Mouse (Mus musculus) forebrain, embryonic 11.5 days (tissue): ENCODE data around the gene Tlk1. TPM values are rescaled to one million over a fixed set of nuclear protein-coding genes. Genes with fewer than 3 reads are reported as not detected.

Source experiments
- ATAC-seq: fragments of 200-750 bp; cut with Nextera tagmentation; replicated peaks from 2 replicates; pipeline ENCODE4 v1.8.0; 2017; ENCODE audit warnings: moderate TSS enrichment; ENCODE audit not compliant: low FRiP score
- DNase-seq: peaks from one replicate; pipeline ENCODE4 v3.0.0-alpha.2; 2017; ENCODE audit warnings: low spot score
- H3K27ac ChIP-seq: fragments of 300-500 bp; sonication (generic); 2 replicates; pipeline ENCODE4 v1.5.1; 2014; ENCODE audit warnings: low read depth, low read length
- H3K27me3 ChIP-seq: fragments of 300-500 bp; sonication (generic); 2 replicates; pipeline ENCODE4 v1.6.1; 2014; ENCODE audit warnings: mild to moderate bottlenecking, low read length, mixed read lengths; ENCODE audit not compliant: control insufficient read depth, insufficient read depth
- H3K36me3 ChIP-seq: fragments of 300-500 bp; sonication (generic); 2 replicates; pipeline ENCODE4 v1.6.1; 2014; ENCODE audit warnings: mild to moderate bottlenecking, low read length, moderate library complexity, mixed read lengths; ENCODE audit not compliant: control insufficient read depth, insufficient read depth
- H3K4me1 ChIP-seq: fragments of 300-500 bp; sonication (generic); replicated peaks from 2 replicates; pipeline ENCODE4 v1.6.1; 2014; ENCODE audit warnings: low read length, mixed read lengths; ENCODE audit not compliant: control insufficient read depth, insufficient read depth
- H3K4me2 ChIP-seq: fragments of 300-500 bp; sonication (generic); 2 replicates; pipeline ENCODE4 v1.6.1; 2014; ENCODE audit warnings: low read depth, mild to moderate bottlenecking, low read length, moderate library complexity, mixed read lengths; ENCODE audit not compliant: severe bottlenecking
- H3K4me3 ChIP-seq: fragments of 300-500 bp; sonication (generic); 2 replicates; pipeline ENCODE4 v1.5.1; 2014; ENCODE audit warnings: low read depth, low read length
- H3K9ac ChIP-seq: fragments of 300-500 bp; sonication (generic); 2 replicates; pipeline ENCODE4 v1.6.1; 2014; ENCODE audit warnings: low read length
- H3K9me3 ChIP-seq: fragments of 300-500 bp; sonication (generic); 2 replicates; pipeline ENCODE4 v1.6.1; 2016; ENCODE audit warnings: low read length, mixed read lengths; ENCODE audit not compliant: control insufficient read depth
- WGBS: fragments of 180-500 bp; shearing (Covaris S2); extraction: QIAGEN DNeasy Blood & Tissue Kit; methylation state at CpG from one replicate; pipeline ENCODE4 v1.1.7; 2014; 5-methylcytosine and 5-hydroxymethylcytosine counted together
- polyA plus RNA-seq: library from polyadenylated mRNA; unstranded; fragments of >200 nt; fragmentation: Nextera tagmentation; extraction: Ambion mirVana; gene quantifications from 2 replicates; pipeline ENCODE4 v1.2.1, GENCODE M21; 2014

Gene Tlk1
- polyA plus RNA-seq, 1 experiment from 2014 or later = 48.7 TPM

GRCm38 (mm10) chr2:70827780-70828179 lies 2.3 kb upstream of the Tlk1 start:
- H3K36me3 ChIP-seq = no peaks in the 10 kb centered on the region
- DNase-seq (no peak), ATAC-seq (no peak)
- no peaks in the 10 kb centered on the region for H3K9me3 ChIP-seq
- H3K27me3 ChIP-seq = no peaks in the 10 kb centered on the region
- no peaks in the 10 kb centered on the region for H3K4me1 ChIP-seq
- 86% methylated on average over 8 of the region's 8 CpGs for WGBS
- H3K4me2 ChIP-seq = no peak overlapping the region
- no peak overlapping the region for H3K9ac ChIP-seq
- H3K27ac ChIP-seq = no peak overlapping the region
- H3K4me3 ChIP-seq = no peak overlapping the region

DNA sequence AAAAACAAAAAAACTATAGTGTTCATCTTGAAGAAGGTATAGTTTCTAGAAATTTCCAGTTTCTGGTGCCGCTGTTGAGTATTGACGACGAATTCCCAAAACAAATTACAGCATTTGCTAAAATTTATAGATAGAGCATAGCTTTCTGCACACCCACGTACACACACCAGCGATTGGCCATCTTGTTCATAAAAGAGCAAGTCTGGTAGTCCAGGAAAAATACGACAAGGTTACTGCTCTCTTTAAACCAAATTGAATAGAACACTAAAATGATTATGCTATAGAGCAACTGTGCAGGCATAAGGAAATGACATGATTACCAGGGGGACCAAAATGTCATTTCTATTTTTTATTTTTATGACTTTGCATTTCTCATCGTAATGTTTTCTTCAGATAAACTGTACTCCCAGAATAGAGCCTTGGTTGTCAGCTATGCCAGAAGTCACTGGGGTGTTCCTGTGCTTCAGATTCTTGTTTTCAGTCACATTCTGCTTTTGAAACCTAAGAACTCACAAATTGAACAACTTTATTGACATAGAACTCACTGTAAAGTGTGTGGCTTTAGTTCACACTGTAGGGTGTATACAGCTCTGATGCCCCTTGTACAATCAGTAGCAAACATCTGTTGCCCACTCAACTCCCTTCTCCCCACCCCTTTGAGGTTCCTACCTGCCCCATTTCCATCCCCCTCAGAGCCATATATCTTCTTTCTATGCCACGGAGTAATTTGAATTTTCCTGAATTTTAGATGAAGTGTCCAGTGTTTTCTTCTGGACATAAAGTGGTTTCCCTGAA lies 1.1 kb upstream of the Tlk1 start:
- H3K9ac ChIP-seq = no peak overlapping the region
- H3K9me3 ChIP-seq = no peaks in the 10 kb centered on the region
- 0 out of 2 replicates have a peak, but pooled peaks cover 2% of the 10 kb centered on the region for H3K4me1 ChIP-seq
- ATAC-seq = no peak
- no peak overlapping the region; the same call in 1 of the 2 replicates for H3K4me3 ChIP-seq
- no peaks in the 10 kb centered on the region for H3K27me3 ChIP-seq
- 80% methylated on average over 8 of the region's 8 CpGs for WGBS
- H3K4me2 ChIP-seq = no peak overlapping the region
- H3K27ac ChIP-seq = no peak overlapping the region
- no peaks in the 10 kb centered on the region for H3K36me3 ChIP-seq
- DNase-seq = no peak

DNA sequence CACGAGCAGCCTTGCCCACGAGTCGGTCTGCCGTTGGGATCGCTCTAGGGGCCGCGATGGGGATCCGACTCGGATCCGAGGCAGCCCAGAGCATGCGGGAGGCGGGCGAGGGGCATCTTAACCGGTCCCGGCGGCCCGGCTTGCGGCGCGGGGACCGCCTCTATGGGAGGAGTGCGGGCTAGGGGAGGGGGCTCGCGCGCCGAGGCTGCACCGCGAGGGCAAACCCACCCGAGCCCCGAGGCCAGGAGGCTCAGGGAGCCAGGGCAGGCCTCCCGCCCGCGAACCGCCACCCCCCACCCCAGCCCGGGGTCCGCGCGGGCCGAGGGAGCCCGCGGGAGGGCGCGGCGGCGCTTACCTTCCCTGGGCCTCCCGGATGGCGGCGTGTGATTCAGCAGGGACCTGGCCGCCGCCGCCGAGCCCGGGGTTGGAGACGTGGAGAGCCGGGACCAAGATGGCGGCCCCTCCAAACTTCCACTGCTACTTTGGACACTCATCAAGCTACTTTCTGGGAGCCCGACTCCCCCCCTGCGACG lies 624 bp downstream of the Tlk1 start:
- DNase-seq (peak; percentile 90), ATAC-seq (peak; percentile 81)
- under 1% methylated on average over 59 of the region's 59 CpGs for WGBS
- peak overlapping the region; percentile 100 for H3K27ac ChIP-seq
- H3K4me3 ChIP-seq = peak overlapping the region; percentile 94
- H3K9ac ChIP-seq = peak overlapping the region; percentile 98
- H3K36me3 ChIP-seq = no peaks in the 10 kb centered on the region
- no peaks in the 10 kb centered on the region for H3K9me3 ChIP-seq
- 0 out of 2 replicates have a peak, but pooled peaks cover 2% of the 10 kb centered on the region for H3K4me1 ChIP-seq
- no peaks in the 10 kb centered on the region for H3K27me3 ChIP-seq
- H3K4me2 ChIP-seq = peak overlapping the region; percentile 60

DNA sequence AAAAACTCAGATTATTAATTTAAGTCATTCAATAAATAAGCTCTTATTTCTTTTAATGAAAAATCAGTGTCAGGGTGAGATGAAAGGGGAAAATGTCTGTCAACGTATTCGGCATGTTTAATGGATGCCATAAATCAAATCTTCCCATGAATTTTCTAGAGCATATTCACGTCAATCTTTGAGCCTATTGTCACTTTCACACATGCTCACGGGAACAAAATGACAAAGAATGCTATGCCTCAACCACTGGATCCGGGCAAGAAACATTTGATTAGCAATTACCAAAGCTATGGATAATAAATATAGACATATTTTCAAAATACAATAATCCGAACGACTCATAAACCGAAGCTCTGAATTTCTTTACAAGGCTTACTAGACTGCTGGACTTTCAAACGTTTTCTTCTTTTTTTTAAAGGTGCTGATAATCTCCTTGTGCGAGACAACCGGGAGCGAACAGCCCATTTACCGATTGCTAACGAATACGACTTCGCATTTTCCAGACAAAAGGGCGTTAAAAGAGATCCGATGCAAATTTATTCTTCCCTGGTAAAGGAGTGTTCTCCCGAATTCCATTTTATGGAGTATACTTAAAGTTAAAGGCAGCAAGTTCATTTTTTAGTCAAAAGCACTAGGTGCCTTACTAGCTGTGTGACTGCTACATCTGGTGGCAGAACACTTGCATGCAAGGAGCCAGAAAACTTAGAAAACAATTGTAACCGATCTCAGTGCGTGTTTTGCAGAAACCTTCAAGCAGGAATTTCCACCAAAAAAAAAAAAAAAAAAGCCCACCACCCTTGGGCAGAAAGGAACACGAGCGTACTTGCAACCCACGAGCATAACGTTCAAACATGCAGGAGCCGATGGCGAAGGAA lies 1.4 kb downstream of the Tlk1 start:
- Histone ChIP-seq H3K27me3 (no peaks in the 10 kb centered on the region), H3K27ac (peak overlapping the region; percentile 100), H3K4me3 (peak overlapping the region; percentile 94), H3K9me3 (no peaks in the 10 kb centered on the region), H3K4me1 (0 out of 2 replicates have a peak, but pooled peaks cover 2% of the 10 kb centered on the region), H3K4me2 (peak overlapping the region; percentile 60), H3K9ac (peak overlapping the region; percentile 98), H3K36me3 (no peaks in the 10 kb centered on the region)
- DNase-seq (no peak), ATAC-seq (no peak)
- WGBS = 2% methylated on average over 27 of the region's 27 CpGs

- H3K9me3 ChIP-seq = no peaks in the 10 kb centered on the region
- peak overlapping the region; percentile 42; the same call in 1 of the 2 replicates for H3K4me2 ChIP-seq
- ATAC-seq = no peak
- WGBS = 58% methylated on average over 5 of the region's 5 CpGs
- no peak for DNase-seq
- peak overlapping the region; percentile 94 for H3K4me3 ChIP-seq
- H3K9ac ChIP-seq = no peak overlapping the region
- no peak overlapping the region for H3K27ac ChIP-seq
- H3K4me1 ChIP-seq = 0 out of 2 replicates have a peak, but pooled peaks cover 2% of the 10 kb centered on the region
- no peaks in the 10 kb centered on the region for H3K27me3 ChIP-seq
- no peaks in the 10 kb centered on the region for H3K36me3 ChIP-seq
Observed at GRCm38 (mm10) chr2:70823434-70823833, 2.1 kb downstream of the Tlk1 start.

GRCm38 (mm10) chr2:70816939-70817338 lies 8.6 kb downstream of the Tlk1 start:
- no peaks in the 10 kb centered on the region for H3K36me3 ChIP-seq
- ATAC-seq = no peak
- no peaks in the 10 kb centered on the region for H3K9me3 ChIP-seq
- H3K27ac ChIP-seq = no peak overlapping the region
- H3K4me2 ChIP-seq = no peak overlapping the region
- H3K27me3 ChIP-seq = no peaks in the 10 kb centered on the region
- DNase-seq = no peak
- H3K9ac ChIP-seq = no peak overlapping the region
- no peak overlapping the region for H3K4me3 ChIP-seq
- WGBS = 68% methylated on average over 3 of the region's 3 CpGs
- H3K4me1 ChIP-seq = no peaks in the 10 kb centered on the region

DNA sequence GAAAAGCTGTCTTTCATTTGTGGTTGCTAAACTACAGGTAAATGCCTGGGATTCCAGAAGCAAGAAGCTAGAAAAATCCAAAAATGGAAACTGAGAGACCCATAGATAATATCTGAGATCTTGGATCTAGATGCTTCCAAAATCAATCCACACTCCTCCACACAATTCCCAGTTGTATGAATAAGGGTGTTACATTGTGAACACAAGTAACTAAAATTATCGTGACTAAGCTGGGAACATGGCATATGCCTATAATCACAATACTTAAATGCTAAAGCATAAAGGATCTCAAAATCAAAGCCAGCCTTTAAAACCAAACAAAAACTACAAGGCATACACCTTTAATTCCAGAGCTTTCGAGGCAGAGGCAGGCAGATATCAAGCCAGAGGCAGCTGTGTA lies 9.5 kb downstream of the Tlk1 start:
- 92% methylated on average over 2 of the region's 2 CpGs for WGBS
- no peak for DNase-seq

DNA sequence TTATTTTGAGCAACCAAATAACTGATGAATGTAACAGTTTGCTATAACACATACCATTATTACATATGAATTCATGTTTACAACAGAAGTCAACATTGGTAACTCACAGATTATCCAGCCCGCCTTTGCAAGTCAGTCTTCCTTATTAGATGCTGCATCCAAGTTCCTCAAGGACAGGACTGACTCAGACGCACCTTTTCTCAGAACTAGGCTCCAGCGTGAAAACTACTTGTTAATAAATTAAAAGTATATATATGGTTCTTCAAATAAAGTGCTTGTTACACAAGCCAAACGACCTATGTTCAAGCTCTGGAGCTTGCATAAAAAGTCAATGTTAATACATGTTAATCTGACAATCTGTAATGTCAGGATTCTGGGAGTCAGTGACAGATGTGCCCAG lies 11.9 kb downstream of the Tlk1 start:
- Histone ChIP-seq H3K4me2 (no peak overlapping the region), H3K9ac (no peak overlapping the region), H3K4me1 (no peaks in the 10 kb centered on the region), H3K36me3 (no peaks in the 10 kb centered on the region), H3K9me3 (no peaks in the 10 kb centered on the region), H3K27me3 (no peaks in the 10 kb centered on the region), H3K27ac (no peak overlapping the region), H3K4me3 (no peak overlapping the region)
- ATAC-seq = no peak
- WGBS = 81% methylated on average over 4 of the region's 4 CpGs
- no peak for DNase-seq

More for the DNA sequence above, 9.5 kb downstream of the Tlk1 start:
- Histone ChIP-seq H3K9me3 (no peaks in the 10 kb centered on the region), H3K36me3 (no peaks in the 10 kb centered on the region), H3K4me2 (no peak overlapping the region), H3K27ac (no peak overlapping the region), H3K4me1 (no peaks in the 10 kb centered on the region), H3K9ac (no peak overlapping the region), H3K4me3 (no peak overlapping the region), H3K27me3 (no peaks in the 10 kb centered on the region)
- no peak for ATAC-seq
